Mouse (Mus musculus): ENCODE measurements around the gene Slc9a5. TPM values are rescaled to one million over a fixed set of nuclear protein-coding genes. Genes with fewer than 3 reads are reported as not detected.

Slc9a5 gene
- polyA plus RNA-seq, 1 experiment: not detected

DNA sequence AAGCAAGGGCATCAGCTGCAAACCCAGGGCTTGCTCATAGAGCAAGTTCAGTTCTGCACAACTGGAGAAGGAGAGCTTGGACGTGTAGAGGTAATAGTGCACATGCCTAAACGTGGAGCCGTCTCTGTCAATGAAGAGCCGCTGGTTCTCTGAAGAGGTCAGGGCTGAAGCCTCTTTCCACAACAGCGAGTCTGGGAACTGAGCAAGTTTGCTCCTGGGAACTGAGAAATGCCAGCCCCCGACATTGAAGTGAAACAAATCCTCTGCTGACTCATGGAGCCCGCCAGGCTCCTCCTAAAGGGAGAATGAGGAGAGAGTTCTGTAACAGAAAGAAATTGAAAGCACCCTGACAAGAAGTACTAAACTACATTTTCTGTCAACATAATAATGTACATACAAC, 59.7 kb downstream of the Slc9a5 start:
- H3K36me3 ChIP-seq (ENCODE audit: control insufficient read depth): no peaks in the 10 kb centered on the region
- TF ChIP-seq GATA1 (IDR thresholded peaks at IDR 0.05; ENCODE audit: low read length): no peak
- TF ChIP-seq TAL1 (IDR thresholded peaks at IDR 0.05; ENCODE audit: low read length): no peak
- no peak overlapping the region for H3K4me3 ChIP-seq (replicated peaks)
- no peaks in the 10 kb centered on the region for H3K4me1 ChIP-seq (ENCODE audit: control insufficient read depth)
- H3K9me3 ChIP-seq (ENCODE audit: control insufficient read depth, low read length): no peaks in the 10 kb centered on the region
- H3K27me3 ChIP-seq (ENCODE audit: control insufficient read depth): peaks cover 19% of the 10 kb centered on the region

- Histone ChIP-seq H3K4me1 (ENCODE audit: control insufficient read depth) (peaks cover 5% of the 10 kb centered on the region), H3K4me3 (replicated peaks) (no peak overlapping the region), H3K27me3 (ENCODE audit: control insufficient read depth) (peaks cover 34% of the 10 kb centered on the region), H3K36me3 (ENCODE audit: control insufficient read depth) (no peaks in the 10 kb centered on the region), H3K9me3 (ENCODE audit: control insufficient read depth, low read length) (no peaks in the 10 kb centered on the region)
- TF ChIP-seq TAL1 (IDR thresholded peaks at IDR 0.05; ENCODE audit: low read length): no peak
- no peak for TF ChIP-seq GATA1 (IDR thresholded peaks at IDR 0.05; ENCODE audit: low read length)
Measured at GRCm38 (mm10) chr8:105409947-105410346, 61.3 kb downstream of the Slc9a5 start.

- TF ChIP-seq GATA1 (IDR thresholded peaks at IDR 0.05; ENCODE audit: low read length) (no peak), TAL1 (IDR thresholded peaks at IDR 0.05; ENCODE audit: low read length) (no peak)
- peaks cover 5% of the 10 kb centered on the region for H3K4me1 ChIP-seq (ENCODE audit: control insufficient read depth)
- H3K9me3 ChIP-seq (ENCODE audit: control insufficient read depth, low read length): no peaks in the 10 kb centered on the region
- peak within 1 kb of the TSS; percentile 10 for H3K4me3 ChIP-seq (replicated peaks)
- H3K36me3 ChIP-seq (ENCODE audit: control insufficient read depth): no peaks in the 10 kb centered on the region
- peaks cover 57% of the 10 kb centered on the region for H3K27me3 ChIP-seq (ENCODE audit: control insufficient read depth)
Measured at GRCm38 (mm10) chr8:105413391-105413790, 64.7 kb downstream of the Slc9a5 start, which contains the start of the genes Kctd19 and Lrrc36. TSS of gene Kctd19 (minus strand) at chr8:105413502. TSS of gene Lrrc36 (plus strand) at chr8:105413571.

DNA sequence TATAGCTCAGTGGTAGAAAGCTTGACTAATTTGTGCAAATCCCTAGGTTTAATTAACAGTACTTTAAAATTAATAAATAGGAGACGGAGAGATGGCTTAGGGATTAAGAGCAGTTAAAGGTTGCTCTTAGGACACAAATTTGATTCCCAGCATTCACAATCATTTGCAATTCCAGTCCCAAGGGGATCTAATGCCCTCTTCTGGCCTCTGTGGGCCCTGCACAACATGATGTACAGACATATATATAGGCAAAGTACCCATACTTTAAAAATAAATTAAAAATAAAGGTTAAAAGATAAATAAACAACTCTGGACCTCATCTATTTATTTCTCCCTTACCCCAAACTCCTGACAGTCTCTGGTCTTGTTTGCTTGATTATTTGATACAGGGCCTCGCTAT, 70.3 kb downstream of the Slc9a5 start:
- no peaks in the 10 kb centered on the region for H3K9me3 ChIP-seq (ENCODE audit: control insufficient read depth, low read length)
- no peak for TF ChIP-seq TAL1 (IDR thresholded peaks at IDR 0.05; ENCODE audit: low read length)
- no peak for TF ChIP-seq GATA1 (IDR thresholded peaks at IDR 0.05; ENCODE audit: low read length)
- H3K36me3 ChIP-seq (ENCODE audit: control insufficient read depth): no peaks in the 10 kb centered on the region
- H3K4me3 ChIP-seq (replicated peaks): no peak overlapping the region
- no peaks in the 10 kb centered on the region for H3K4me1 ChIP-seq (ENCODE audit: control insufficient read depth)
- peaks cover 38% of the 10 kb centered on the region for H3K27me3 ChIP-seq (ENCODE audit: control insufficient read depth)

Other genes starting within 250 kb of the Slc9a5 start
- gene Ces4a, start 217.0 kb upstream of the Slc9a5 start, polyA plus RNA-seq (2012): not detected in 2 replicates
- gene Cbfb, start 178.2 kb upstream of the Slc9a5 start, polyA plus RNA-seq (2012): 0.06 and 0.11 TPM in 2 replicates
- gene D230025D16Rik, start 123.7 kb upstream of the Slc9a5 start, polyA plus RNA-seq (2012): 0.63 and 1.3 TPM in 2 replicates
- 0.74 and 1.0 TPM in 2 replicates for gene B3gnt9, start 93.7 kb upstream of the Slc9a5 start, polyA plus RNA-seq (2012)
- gene Tradd, start 84.2 kb upstream of the Slc9a5 start, polyA plus RNA-seq (2012): 1.7 and 2.0 TPM in 2 replicates
- gene Fbxl8, start 84.2 kb upstream of the Slc9a5 start, polyA plus RNA-seq (2012): 0.10 and 0.27 TPM in 2 replicates
- not detected in 2 replicates for gene Hsf4, start 79.0 kb upstream of the Slc9a5 start, polyA plus RNA-seq (2012)
- not detected in 2 replicates for gene Nol3, start 72.7 kb upstream of the Slc9a5 start, polyA plus RNA-seq (2012)
- gene 4931428F04Rik, start 59.0 kb upstream of the Slc9a5 start, polyA plus RNA-seq (2012): 0.01 and 0.09 TPM in 2 replicates
- gene Exoc3l, start 52.7 kb upstream of the Slc9a5 start, polyA plus RNA-seq (2012): 1.6 and 1.7 TPM in 2 replicates
- 30.0 and 45.9 TPM in 2 replicates for gene E2f4, start 51.2 kb upstream of the Slc9a5 start, polyA plus RNA-seq (2012)
- gene Elmo3, start 43.2 kb upstream of the Slc9a5 start, polyA plus RNA-seq (2012): 0.97 and 1.1 TPM in 2 replicates
- 2.5 and 3.1 TPM in 2 replicates for gene Lrrc29, start 22.6 kb upstream of the Slc9a5 start, polyA plus RNA-seq (2012)
- gene Tmem208, start 22.5 kb upstream of the Slc9a5 start, polyA plus RNA-seq (2012): 3.4 and 3.5 TPM in 2 replicates
- 0.19 and 0.21 TPM in 2 replicates for gene Fhod1, start 890 bp upstream of the Slc9a5 start, polyA plus RNA-seq (2012)
- gene Plekhg4, start 24.4 kb downstream of the Slc9a5 start, polyA plus RNA-seq (2012): not detected in 2 replicates
- not detected in 2 replicates for gene Kctd19, start 64.7 kb downstream of the Slc9a5 start, polyA plus RNA-seq (2012)
- 0.03 and 0.05 TPM in 2 replicates for gene Lrrc36, start 64.7 kb downstream of the Slc9a5 start, polyA plus RNA-seq (2012)
- 0.34 and 0.96 TPM in 2 replicates for gene Tppp3, start 122.7 kb downstream of the Slc9a5 start, polyA plus RNA-seq (2012)
- gene Zdhhc1, start 148.1 kb downstream of the Slc9a5 start, polyA plus RNA-seq (2012): 0.14 and 0.23 TPM in 2 replicates
- gene Hsd11b2, start 169.9 kb downstream of the Slc9a5 start, polyA plus RNA-seq (2012): not detected in 2 replicates
- gene Atp6v0d1, start 217.2 kb downstream of the Slc9a5 start, polyA plus RNA-seq (2012): 7.7 and 7.8 TPM in 2 replicates

Measured in erythroblast, embryonic 14.5 days (primary cell).